Mouse (Mus musculus): ENCODE data around the gene Lgr6. TPM values are rescaled to one million over a fixed set of nuclear protein-coding genes. Genes with fewer than 3 reads are reported as not detected.

The Lgr6 gene
- polyA plus RNA-seq, 1 experiment: 0.21 TPM

DNA sequence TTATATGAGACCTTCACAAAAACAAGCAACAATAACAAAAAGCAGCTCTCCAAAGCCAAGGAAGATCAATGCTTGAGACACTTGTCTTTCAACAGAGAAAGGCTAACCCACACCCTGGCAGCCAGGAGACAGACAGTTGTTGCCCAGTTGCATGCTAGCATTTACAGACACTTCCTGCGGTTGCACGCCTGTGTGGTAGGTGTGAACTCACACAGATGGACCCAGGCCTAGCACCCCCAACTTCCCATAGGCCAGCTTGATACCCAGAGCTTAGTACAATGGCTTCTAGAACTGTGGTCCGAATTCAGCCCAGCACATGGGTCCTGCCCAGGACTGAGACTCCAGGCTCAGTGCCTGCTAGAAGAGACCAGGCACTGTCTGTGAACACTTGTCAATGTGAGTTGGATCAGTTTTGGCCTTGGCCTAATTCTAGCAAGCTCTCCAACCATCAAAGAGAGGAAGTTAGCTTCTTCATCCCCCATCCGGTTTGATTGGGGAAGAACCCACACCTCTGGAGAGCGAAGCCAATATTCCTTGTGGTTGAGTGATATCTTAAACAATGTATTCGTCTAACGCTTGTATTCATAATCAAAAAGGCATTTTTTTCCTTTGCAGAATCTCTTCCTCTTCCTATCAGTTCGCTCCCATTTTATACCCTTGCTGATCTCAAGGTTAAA is 30.2 kb upstream of the Lgr6 start:
- H3K27me3 ChIP-seq (ENCODE audit: control insufficient read depth, insufficient read depth, low read length): no peaks in the 10 kb centered on the region
- peaks cover 7% of the 10 kb centered on the region for H3K36me3 ChIP-seq (ENCODE audit: control insufficient read depth, insufficient read depth, low read length)
- no peak for DNase-seq (ENCODE audit: low read depth in 1 of 2, low spot score in 2 of 2)
- WGBS: 40% methylated on average over 8 of the region's 8 CpGs
- peaks cover 30% of the 10 kb centered on the region; the same call in 1 of the 2 replicates for H3K4me1 ChIP-seq (ENCODE audit: control insufficient read depth, insufficient read depth, insufficient read length)
- no peak overlapping the region for H3K27ac ChIP-seq (ENCODE audit: insufficient read depth, low read length)
- no peak overlapping the region for H3K4me3 ChIP-seq (ENCODE audit: extremely low read depth, insufficient read depth, insufficient read length)
- TF ChIP-seq CTCF (IDR thresholded peaks at IDR 0.05; ENCODE audit: extremely low read depth, insufficient read depth, insufficient read length, insufficient replicate concordance) (no peak), POLR2A (IDR thresholded peaks at IDR 0.05; ENCODE audit: low read depth, low read length) (no peak)

DNA sequence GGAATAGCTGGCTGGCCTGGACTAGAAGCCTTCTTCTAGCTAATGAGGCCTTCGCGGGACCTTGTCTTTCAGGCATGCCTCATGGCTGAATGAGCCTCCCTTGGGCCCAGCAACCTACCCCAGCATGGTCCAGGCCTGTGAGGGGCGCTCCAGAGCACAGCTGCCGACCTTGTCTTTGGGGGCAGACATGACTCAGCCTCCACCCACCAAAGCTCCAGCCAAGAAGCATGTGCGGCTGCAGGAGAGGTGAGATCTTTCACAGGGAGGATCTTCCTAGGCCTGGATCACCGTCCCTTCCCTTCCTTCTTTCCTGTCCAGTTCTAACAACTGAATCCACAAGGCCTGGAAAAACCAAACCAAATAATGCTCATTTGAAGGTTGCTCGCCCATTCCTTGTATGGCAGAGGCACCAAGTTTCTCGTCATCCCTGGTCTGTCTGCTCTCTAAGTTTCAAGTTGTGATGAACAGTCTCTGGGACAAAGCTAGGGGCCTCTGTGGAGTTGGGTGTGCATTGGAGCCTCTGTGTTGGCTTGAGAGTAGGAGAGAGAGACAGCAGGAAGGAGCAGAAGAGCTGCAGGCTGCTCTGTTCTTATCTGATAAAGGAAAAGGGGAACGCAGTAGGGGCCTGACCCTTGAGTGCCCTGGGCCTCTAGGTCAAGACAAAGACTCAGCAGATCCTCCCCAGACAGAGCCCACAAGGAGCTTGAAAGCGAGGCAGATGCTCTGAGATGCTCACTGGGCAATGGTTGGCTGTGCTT is 28.8 kb upstream of the Lgr6 start:
- H3K27me3 ChIP-seq (ENCODE audit: control insufficient read depth, insufficient read depth, low read length): no peaks in the 10 kb centered on the region
- WGBS: 26% methylated on average over 10 of the region's 10 CpGs
- no peak for DNase-seq (ENCODE audit: low read depth in 1 of 2, low spot score in 2 of 2)

DNA sequence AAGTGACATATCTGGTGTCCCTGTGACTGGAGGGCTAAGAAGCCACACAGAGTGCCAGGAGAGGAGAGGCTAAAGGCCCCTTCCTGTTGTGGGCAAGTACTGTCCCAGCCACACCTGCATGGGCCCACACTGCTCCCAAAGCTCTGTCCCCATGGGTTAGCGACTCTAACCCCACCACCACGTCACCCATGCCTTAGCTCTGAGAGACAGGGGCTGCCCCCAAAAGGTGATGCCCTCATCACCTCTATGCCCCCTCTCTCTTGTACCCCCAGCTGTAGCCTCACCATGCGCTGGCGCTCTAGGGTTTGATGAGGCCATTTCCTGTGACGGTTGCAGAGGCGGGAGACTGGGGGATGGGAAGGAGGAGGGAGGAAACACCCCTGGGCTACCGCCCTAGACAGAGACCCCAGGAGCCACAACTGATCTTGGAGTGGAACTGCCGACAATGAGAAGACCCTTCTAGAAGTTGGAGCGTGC is 27.9 kb upstream of the Lgr6 start:
- peaks cover 4% of the 10 kb centered on the region; the same call in 1 of the 2 replicates for H3K36me3 ChIP-seq (ENCODE audit: control insufficient read depth, insufficient read depth, low read length)
- DNase-seq (ENCODE audit: low read depth in 1 of 2, low spot score in 2 of 2): peak in 1 of 2 experiments; percentile 68
- peak overlapping the region; percentile 80 for H3K27ac ChIP-seq (ENCODE audit: insufficient read depth, low read length)
- TF ChIP-seq CTCF (IDR thresholded peaks at IDR 0.05; ENCODE audit: extremely low read depth, insufficient read depth, insufficient read length, insufficient replicate concordance): no peak
- H3K4me3 ChIP-seq (ENCODE audit: extremely low read depth, insufficient read depth, insufficient read length): peak overlapping the region; percentile 53
- H3K27me3 ChIP-seq (ENCODE audit: control insufficient read depth, insufficient read depth, low read length): no peaks in the 10 kb centered on the region
- peaks cover 52% of the 10 kb centered on the region; the same call in 1 of the 2 replicates for H3K4me1 ChIP-seq (ENCODE audit: control insufficient read depth, insufficient read depth, insufficient read length)
- WGBS: 15% methylated on average over 9 of the region's 9 CpGs

More for the DNA sequence above, 28.8 kb upstream of the Lgr6 start:
- H3K36me3 ChIP-seq (ENCODE audit: control insufficient read depth, insufficient read depth, low read length): peaks cover 4% of the 10 kb centered on the region; the same call in 1 of the 2 replicates
- peak overlapping the region; percentile 53; the same call in 1 of the 2 replicates for H3K4me3 ChIP-seq (ENCODE audit: extremely low read depth, insufficient read depth, insufficient read length)
- H3K4me1 ChIP-seq (ENCODE audit: control insufficient read depth, insufficient read depth, insufficient read length): peaks cover 43% of the 10 kb centered on the region; the same call in 1 of the 2 replicates
- TF ChIP-seq CTCF (IDR thresholded peaks at IDR 0.05; ENCODE audit: extremely low read depth, insufficient read depth, insufficient read length, insufficient replicate concordance) (no peak), POLR2A (IDR thresholded peaks at IDR 0.05; ENCODE audit: low read depth, low read length) (no peak)
- H3K27ac ChIP-seq (ENCODE audit: insufficient read depth, low read length): peak overlapping the region; percentile 80

DNA sequence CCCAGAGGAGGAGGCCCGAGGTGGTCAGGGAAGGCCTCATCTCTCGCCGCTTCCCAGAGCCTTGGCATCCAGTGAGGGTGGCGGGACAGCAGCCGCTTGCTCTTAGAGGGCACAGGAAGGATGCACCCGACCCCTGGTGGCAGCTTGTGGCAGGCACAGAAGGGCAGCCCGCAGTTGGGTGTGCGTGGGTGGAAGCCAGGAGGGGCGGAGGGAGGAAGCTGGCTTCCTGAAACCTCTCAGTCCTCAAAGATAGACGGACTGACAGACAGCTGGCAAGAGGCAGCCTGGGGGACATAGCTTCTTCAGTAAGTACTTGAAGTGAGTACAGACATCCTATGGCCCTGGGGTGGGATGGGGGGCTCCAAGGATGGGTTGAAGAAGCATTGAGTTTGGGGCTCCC is 27.4 kb upstream of the Lgr6 start, which contains the start of gene Ptpn7:
Gene Ptpn7, plus strand, starts transcription at position 228 of the 400 bp plus-strand sequence.
- peak within 1 kb of the TSS; percentile 53 for H3K4me3 ChIP-seq (ENCODE audit: extremely low read depth, insufficient read depth, insufficient read length)
- WGBS: under 1% methylated on average over 10 of the region's 10 CpGs
- TF ChIP-seq CTCF (IDR thresholded peaks at IDR 0.05; ENCODE audit: extremely low read depth, insufficient read depth, insufficient read length, insufficient replicate concordance): peak; percentile 97
- TF ChIP-seq POLR2A (IDR thresholded peaks at IDR 0.05; ENCODE audit: low read depth, low read length): peak; percentile 43; the same call in 1 of the 2 replicates
- DNase-seq (ENCODE audit: low read depth in 1 of 2, low spot score in 2 of 2): peak; percentile 77 to 93
- H3K27ac ChIP-seq (ENCODE audit: insufficient read depth, low read length): peak within 1 kb of the TSS; percentile 88
- peaks cover 56% of the 10 kb centered on the region for H3K4me1 ChIP-seq (ENCODE audit: control insufficient read depth, insufficient read depth, insufficient read length)
- H3K27me3 ChIP-seq (ENCODE audit: control insufficient read depth, insufficient read depth, low read length): no peaks in the 10 kb centered on the region
- peaks cover 4% of the 10 kb centered on the region; the same call in 1 of the 2 replicates for H3K36me3 ChIP-seq (ENCODE audit: control insufficient read depth, insufficient read depth, low read length)

DNA sequence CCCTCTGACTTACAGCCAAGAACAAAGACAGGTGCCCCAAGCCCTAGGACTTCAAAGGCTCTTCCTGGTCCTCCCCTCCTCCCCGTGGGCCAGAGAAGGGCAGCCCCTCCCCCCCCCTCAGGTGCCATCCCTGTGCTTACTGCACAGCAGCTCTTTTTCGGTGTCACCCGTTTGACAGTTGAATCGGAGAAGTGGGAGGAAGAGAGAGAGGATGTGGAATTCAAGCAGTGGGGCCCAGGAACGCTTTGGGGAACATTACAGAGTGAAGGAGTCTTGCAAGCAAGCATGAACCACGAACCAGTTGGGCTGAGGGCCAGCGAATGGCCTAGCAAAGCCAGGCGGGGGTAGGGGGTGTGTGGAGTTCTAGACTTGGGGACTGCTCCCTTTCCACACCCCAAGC is 26.5 kb upstream of the Lgr6 start:
- WGBS: 7% methylated on average over 8 of the region's 8 CpGs
- DNase-seq (ENCODE audit: low read depth in 1 of 2, low spot score in 2 of 2): no peak
- H3K36me3 ChIP-seq (ENCODE audit: control insufficient read depth, insufficient read depth, low read length): no peaks in the 10 kb centered on the region; the same call in 1 of the 2 replicates
- H3K4me3 ChIP-seq (ENCODE audit: extremely low read depth, insufficient read depth, insufficient read length): no peak overlapping the region
- no peaks in the 10 kb centered on the region for H3K27me3 ChIP-seq (ENCODE audit: control insufficient read depth, insufficient read depth, low read length)
- peaks cover 56% of the 10 kb centered on the region for H3K4me1 ChIP-seq (ENCODE audit: control insufficient read depth, insufficient read depth, insufficient read length)
- peak overlapping the region; percentile 88 for H3K27ac ChIP-seq (ENCODE audit: insufficient read depth, low read length)
- no peak for TF ChIP-seq POLR2A (IDR thresholded peaks at IDR 0.05; ENCODE audit: low read depth, low read length)
- TF ChIP-seq CTCF (IDR thresholded peaks at IDR 0.05; ENCODE audit: extremely low read depth, insufficient read depth, insufficient read length, insufficient replicate concordance): no peak

DNA sequence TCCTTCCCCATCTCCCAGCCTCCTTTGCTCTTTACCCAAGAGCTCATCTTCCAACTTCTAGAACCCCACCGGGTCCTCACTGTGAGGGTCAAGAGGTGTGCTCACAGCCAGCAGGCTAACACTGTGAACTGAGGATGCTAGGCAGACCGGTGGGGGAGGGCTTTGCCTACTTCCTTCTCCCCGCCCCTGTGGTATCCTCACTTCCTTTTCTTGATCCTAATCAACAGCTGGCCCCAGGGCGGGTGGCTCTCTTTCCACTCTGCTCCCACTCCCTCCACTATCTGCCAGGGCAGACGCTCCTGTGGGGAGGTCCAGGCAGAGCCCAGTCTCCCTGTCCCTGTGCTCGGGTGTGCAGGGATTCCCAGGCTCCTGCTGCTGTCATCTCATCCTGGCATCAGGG is 26.0 kb upstream of the Lgr6 start:
- peak overlapping the region; percentile 35; the same call in 1 of the 2 replicates for H3K4me3 ChIP-seq (ENCODE audit: extremely low read depth, insufficient read depth, insufficient read length)
- peak overlapping the region; percentile 88 for H3K27ac ChIP-seq (ENCODE audit: insufficient read depth, low read length)
- DNase-seq (ENCODE audit: low read depth in 1 of 2, low spot score in 2 of 2): peak in 1 of 2 experiments; percentile 74
- H3K36me3 ChIP-seq (ENCODE audit: control insufficient read depth, insufficient read depth, low read length): no peaks in the 10 kb centered on the region; the same call in 1 of the 2 replicates
- WGBS: 6% methylated on average over 6 of the region's 6 CpGs
- no peaks in the 10 kb centered on the region for H3K27me3 ChIP-seq (ENCODE audit: control insufficient read depth, insufficient read depth, low read length)
- peaks cover 56% of the 10 kb centered on the region for H3K4me1 ChIP-seq (ENCODE audit: control insufficient read depth, insufficient read depth, insufficient read length)
- TF ChIP-seq POLR2A (IDR thresholded peaks at IDR 0.05; ENCODE audit: low read depth, low read length) (no peak), CTCF (IDR thresholded peaks at IDR 0.05; ENCODE audit: extremely low read depth, insufficient read depth, insufficient read length, insufficient replicate concordance) (no peak)
